Mouse (Mus musculus) thymus, adult 18-20 months (tissue): ENCODE data around the gene Slc25a29.
A peak's percentile ranks its signal among the peaks of the same experiment; 100 is the strongest.
"Not testable (repeated sequence)": the region's sequence is repeated elsewhere in the genome, so short reads cannot be mapped to it uniquely, and the experiment has no call there.

Experiments used
- DNase-seq, 2 experiments: peaks; one replicate each; pipeline ENCODE4 v3.0.0; 2022; ENCODE audit warnings: mixed read lengths in 2 of 2

Slc25a29 gene

DNA sequence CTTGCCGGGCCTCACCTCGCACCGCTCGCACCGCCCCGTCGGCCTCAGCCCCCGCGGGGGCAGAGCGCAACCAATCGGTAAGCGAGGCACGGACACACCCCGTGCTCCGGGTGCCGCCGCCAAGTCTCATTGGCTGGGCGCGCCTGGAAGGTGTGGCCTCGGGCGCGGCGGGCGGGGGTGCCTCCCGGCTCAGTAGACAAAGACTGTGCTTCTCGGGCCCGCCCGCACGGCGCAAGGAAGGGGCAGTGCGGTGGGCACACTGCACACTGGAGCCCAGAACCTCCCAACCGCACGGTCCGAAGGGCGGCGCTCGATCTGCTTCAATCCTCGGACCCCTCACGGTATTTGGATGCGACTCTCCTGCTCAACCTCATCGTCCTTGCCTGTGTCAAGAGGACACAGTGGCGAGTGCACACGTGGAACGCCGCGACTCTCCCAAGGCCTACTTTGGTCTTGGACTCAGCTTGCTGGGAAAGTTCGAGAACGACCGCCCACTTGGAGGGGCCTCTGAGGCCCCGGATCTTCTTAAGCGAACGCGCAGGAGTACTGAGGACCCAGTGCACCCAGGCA lies at the start of gene Slc25a29, which contains the start of gene Slc25a47:
Gene Slc25a29, minus strand, starts transcription at position 44 of the 570 bp plus-strand sequence.
Gene Slc25a47, plus strand, starts transcription at position 207 of the 570 bp plus-strand sequence.
- peak; percentile 91 to 92 for DNase-seq

DNA sequence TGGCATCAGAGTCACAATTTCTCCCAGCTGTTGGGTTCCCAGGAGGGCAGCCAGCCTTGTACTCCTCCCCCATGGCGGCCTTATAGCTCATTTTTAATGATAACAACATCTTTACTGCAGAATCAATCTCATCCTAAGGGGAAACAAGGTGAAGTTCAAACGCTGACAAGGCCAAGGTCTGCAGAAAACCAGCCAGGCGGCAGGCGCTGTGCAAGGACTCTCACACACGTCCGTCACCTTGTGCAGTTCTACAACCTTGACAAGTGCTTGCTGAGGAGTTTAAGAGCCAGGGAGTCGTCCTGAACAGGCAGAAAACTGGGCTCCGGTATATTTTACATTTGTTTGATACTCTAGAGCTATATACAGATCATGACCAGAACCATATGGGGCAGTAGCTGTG lies 47.1 kb upstream of the Slc25a29 start:
- no peak for DNase-seq

DNA sequence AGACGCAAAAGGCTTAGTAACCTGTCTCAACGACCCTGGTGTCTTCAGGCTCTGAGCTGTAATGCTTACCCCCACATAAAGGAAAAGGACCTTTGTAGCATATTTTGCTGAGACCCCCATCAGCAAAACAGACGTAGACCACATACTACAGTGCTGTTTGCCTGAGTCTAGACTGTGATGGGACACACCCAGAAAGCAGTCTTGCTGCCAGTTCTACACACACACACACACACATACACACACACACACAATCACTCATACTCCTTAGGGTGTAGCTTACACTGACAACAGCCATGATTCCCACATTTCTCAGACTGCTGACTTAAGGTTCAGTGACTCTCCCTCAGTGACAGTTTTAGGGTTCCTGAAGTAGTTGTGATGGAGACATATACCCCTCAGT lies 45.5 kb upstream of the Slc25a29 start:
- no peak for DNase-seq

GRCm38 (mm10) chr12:108880606-108881005 lies 44.9 kb upstream of the Slc25a29 start:
- DNase-seq, result no peak

DNA sequence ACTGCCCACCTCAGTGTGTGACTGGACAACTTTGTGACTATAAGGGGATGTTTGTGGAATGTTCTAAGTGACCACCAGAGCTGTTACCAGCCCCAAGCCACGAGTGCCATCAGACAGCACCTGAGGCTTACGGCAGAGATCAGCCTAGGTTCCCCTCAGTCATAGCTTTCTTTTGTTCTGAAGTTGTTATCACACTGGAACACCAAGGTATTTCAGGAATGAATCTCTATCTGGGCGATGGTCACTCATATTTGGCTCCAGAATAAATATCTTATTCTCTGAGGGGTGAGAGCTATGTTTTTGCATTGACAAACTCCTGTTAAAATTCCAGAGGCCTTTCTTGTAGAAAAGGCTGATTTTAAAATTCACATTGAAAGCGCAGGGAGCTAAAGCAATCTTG lies 43.5 kb upstream of the Slc25a29 start:
- no peak for DNase-seq

DNA sequence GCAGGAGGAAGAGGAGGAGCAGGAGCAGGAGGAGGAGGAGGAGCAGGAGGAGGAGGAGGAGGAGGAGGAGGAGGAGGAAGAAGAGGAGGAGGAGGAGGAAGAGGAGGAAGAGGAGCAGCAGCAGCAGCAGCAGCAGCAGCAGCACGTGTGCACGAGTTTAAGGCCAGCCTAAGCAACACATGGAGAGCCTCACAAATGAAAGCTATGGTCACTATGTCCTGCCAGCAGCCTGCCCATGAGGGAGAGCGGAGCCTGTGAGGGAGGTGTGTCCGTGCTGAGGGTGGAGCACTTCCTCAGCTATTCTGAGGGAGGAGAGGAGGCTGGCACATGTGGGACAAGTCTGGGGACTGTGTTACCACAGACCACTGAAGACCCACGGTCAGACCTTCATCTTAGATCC lies 37.4 kb upstream of the Slc25a29 start:
- DNase-seq, result no peak

- DNase-seq, result no peak
Measured at GRCm38 (mm10) chr12:108869575-108869974, 33.9 kb upstream of the Slc25a29 start.

GRCm38 (mm10) chr12:108865007-108865494 lies 29.4 kb upstream of the Slc25a29 start:
- DNase-seq, result no peak

DNA sequence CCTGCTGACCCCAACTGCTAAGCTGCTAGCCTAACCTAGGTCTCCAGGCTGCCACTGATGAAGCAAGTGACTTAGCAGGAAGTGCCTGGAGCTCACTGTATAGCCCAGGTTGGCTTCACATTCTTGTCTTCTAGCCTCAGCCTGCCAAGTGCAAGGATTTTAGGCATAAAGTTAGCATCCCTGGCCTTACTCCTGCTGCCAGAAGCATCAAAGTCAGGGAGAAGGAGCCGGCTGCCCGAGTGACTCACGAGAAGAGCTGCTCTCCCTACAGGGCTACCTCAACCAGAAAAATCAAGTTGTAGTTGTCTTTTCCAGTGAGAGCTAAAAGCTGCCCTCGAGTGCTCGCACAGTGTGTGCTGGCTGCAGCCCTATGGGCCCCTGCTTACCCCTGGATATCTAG lies 22.8 kb upstream of the Slc25a29 start:
- DNase-seq, result no peak

- no peak for DNase-seq
Measured at GRCm38 (mm10) chr12:108857589-108858184, 22.0 kb upstream of the Slc25a29 start.

DNA sequence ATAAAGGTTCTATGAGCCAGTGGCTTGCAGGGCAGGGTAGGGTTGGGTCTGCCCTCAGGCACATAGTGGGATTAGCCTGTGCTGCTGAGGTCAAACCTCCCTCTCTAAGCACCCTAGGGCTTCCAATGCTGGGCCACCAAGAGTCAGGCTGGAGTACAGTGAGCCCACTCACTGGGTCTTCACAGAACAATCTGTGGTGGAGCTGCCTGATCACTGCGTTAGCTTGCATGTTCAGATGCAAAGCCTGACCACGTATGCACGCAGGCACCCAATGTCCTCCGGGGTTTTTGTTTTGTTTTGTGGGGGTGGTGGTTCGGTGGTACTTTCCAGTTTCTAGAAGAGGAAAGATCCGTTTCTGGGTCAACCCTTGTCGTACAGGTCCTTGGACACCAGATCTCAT lies 21.4 kb upstream of the Slc25a29 start:
- no peak for DNase-seq

- no peak for DNase-seq
Measured at GRCm38 (mm10) chr12:108856186-108856585, 20.5 kb upstream of the Slc25a29 start.

DNA sequence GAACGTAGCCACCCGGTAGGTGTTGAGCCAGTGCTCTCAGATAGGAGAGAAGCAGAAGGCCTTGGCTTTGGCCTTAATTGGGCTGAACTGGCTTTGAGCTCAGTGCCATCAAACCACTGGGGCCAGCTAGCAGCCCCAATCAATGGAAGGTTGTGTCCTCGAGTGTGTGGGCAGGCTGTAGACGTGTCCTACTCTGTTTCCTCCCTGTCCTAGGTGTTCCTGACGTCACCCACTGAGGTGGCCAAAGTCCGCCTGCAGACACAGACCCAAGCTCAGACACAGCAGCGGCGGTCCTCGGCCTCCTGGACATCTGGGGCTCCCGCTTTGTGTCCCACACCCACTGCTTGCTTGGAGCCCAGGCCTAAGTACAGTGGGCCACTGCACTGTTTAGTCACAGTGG lies 19.4 kb upstream of the Slc25a29 start:
- DNase-seq, result no peak

GRCm38 (mm10) chr12:108852822-108853221 lies 17.1 kb upstream of the Slc25a29 start:
- no peak for DNase-seq

GRCm38 (mm10) chr12:108850886-108851285 lies 15.2 kb upstream of the Slc25a29 start:
- DNase-seq, result no peak

DNA sequence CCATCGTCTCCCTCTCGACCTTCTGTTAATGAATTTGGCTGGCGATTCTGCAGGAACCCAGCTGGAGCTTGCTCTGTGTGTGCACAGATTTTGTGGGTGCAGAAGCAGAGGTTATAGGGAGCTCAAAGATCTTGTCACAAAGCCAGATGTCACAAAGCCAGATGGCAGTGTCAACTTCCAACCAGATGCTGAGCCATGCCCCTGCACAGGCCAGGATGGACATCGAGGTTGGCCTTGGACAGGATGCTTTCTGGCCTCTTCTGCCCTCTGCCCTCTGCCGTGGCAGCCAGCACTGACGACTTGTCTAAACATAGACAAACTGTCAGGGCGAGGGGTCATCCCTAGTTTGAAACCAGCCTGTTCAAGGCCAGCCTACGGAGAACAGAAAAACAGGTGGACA lies 14.4 kb upstream of the Slc25a29 start:
- no peak for DNase-seq

DNA sequence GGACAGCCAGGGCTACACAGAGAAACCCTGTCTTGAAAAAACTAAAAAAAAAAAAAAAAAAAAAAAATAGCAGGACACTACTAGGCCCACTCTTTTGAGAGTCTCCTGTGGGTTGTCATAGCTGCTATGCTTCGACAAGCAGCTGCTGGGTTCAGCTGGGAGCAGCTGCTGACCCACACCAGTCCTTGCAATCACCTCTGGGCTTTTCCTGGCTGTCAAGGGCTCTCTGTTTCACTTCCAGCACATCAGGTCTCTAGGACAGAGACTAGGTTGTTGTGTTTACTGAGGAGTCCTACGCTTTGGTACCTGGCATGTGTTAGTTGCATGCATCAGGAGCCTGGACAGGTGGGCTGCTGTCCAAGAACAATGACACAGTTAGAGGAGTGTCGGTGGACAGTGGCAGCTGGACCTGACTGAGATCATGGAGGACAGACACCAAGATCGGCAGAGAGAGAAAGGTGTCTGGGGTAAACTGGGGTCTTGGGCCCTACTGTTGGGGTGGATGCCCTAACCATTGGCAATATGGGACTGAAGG lies 13.9 kb upstream of the Slc25a29 start:
- no peak for DNase-seq

DNA sequence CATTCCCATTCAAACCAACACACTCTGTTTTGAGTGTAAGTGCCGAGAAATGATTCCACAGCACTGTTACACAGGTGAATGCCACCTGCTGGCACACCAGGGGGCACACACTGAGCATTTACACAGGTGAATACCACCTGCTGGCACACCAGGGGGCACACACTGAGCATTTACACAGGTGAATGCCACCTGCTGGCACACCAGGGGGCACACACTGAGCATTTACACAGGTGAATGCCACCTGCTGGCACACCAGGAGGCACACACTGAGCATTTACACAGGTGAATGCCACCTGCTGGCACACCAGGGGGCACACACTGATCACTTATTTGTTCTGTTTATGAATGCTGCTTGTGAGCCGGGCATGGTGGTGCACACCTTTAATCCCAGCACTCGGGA lies 12.3 kb upstream of the Slc25a29 start:
- DNase-seq, result not testable (repeated sequence)

GRCm38 (mm10) chr12:108842663-108843062 lies 7.0 kb upstream of the Slc25a29 start:
- DNase-seq, result no peak

- DNase-seq, result no peak
Measured at GRCm38 (mm10) chr12:108841181-108841580, 5.5 kb upstream of the Slc25a29 start.

DNA sequence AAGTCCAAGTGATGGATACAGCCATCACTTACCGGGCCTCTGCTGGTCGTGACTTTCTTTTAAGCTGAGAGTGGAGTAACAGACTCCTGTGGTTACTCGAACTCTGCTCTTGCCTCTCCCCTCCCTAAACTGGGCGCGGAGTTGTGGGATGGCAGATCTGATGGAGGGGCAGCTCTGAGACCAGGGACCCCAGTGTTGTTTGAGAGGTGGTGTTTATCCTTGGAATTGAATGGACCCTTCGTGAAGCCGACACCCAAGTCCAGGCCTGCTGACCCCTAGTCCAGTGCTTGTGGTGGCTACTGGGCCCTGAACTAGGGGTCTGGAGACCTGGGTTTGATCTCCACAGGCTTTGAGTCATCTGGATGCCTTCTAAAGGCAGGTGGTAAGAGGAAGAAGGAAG lies 1.0 kb upstream of the Slc25a29 start:
- DNase-seq, result no peak

DNA sequence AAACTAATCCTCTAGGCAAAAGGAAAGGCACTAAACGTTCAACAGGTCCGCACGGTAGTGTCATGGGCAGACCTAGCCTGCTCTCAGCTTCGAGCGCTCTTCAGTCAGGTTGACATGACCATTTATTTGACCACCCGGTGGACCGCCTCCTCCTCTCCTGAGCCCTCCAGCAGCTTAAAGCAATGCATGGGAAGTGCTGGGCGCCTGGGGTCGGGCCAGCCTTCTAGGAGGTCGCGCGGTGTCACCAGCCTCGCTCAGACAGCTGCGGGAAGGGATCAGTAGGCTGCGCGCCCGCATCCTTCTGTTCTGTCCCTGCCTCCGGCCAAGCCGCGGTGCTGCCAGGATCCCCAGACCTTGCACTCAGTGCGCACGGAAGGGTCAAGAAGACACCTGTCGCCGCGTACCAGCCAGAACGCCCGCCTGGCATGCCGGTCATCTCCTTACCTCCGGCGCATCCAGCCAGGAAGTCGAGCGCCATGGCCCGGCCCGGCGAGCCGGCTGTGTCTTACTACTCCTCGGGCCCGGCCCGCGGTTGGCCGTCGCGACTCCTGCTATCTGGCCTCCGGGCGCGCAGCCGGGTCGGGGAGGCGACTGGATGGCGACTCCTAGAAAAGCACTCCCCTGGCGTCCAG lies 359 bp downstream of the Slc25a29 start:
- no peak for DNase-seq

DNA sequence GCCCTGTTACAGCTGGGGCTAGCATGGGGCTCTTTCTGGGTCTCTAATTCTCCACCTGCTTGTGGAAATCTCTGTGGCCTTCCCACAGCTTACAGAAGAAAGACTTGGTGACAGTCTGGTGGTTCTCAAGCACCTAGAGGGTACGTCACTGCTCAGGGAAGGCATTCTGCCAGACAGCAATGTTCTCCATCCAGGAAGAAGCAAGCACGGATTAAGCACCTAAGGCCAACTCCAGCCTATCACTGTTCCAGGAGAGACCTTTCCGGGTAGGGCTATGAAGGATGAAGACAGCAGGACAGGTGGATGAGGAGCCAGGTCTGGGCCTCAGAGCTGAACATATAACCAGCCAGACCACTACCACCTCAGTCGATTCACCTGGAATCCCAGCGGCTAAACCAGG lies 897 bp downstream of the Slc25a29 start:
- DNase-seq, result no peak

DNA sequence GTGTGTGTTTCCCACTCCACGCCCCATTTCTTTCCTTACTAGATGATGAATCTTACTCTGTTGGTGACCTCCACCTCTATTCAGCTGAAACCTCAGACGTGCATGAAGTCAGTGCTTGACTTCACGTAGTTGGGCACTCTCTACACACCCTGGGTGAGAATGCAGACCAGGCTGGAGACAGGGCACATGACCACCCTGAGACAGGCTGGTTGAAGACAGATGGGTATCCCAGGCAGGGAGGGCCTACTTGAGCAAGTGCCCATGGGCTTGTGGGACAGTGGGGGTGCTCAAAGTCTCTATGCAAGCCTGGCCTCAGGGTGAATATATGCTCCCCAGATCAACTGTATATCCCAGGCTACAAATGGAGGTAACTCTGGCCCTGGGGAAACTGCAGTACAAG lies 1.3 kb downstream of the Slc25a29 start:
- DNase-seq, result no peak
